Mouse (Mus musculus) embryonic fibroblast, embryonic 13.5 days (primary cell): ENCODE data around the gene Fkbp5. TPM values are rescaled to one million over a fixed set of nuclear protein-coding genes. Genes with fewer than 3 reads are reported as not detected.

ENCODE experiments used
- H3K27ac ChIP-seq: 2 replicates; pipeline ENCODE4 v1.5.1; 2012; ENCODE audit warnings: low read length, control low read depth, inconsistent platforms; ENCODE audit not compliant: insufficient read depth
- H3K4me1 ChIP-seq: 2 replicates; pipeline ENCODE4 v1.6.1; 2011; ENCODE audit warnings: low read length; ENCODE audit not compliant: control insufficient read depth, insufficient read depth
- H3K4me3 ChIP-seq: 2 replicates; pipeline ENCODE4 v1.5.1; 2011; ENCODE audit warnings: mild to moderate bottlenecking, control low read depth, low read length; ENCODE audit not compliant: insufficient read depth
- CTCF ChIP-seq: IDR thresholded peaks from 2 replicates; pipeline ENCODE4 v1.5.1; 2011; ENCODE audit warnings: mild to moderate bottlenecking, control low read depth, low read length, moderate library complexity, borderline replicate concordance; ENCODE audit not compliant: insufficient read depth
- POLR2A ChIP-seq: IDR thresholded peaks from 2 replicates; pipeline ENCODE4 v1.6.1; 2011; ENCODE audit warnings: low read depth, mild to moderate bottlenecking, control low read depth, low read length, moderate library complexity
- polyA plus RNA-seq: library from polyadenylated mRNA; stranded (reverse); fragments of >200 nt; gene quantifications from 2 replicates; pipeline ENCODE4 v1.2.4, GENCODE M21; 2011; ENCODE audit warnings: low read depth; ENCODE audit not compliant: missing spikeins, insufficient read length

Fkbp5 gene
- polyA plus RNA-seq, 1 experiment, result 31.3 TPM

DNA sequence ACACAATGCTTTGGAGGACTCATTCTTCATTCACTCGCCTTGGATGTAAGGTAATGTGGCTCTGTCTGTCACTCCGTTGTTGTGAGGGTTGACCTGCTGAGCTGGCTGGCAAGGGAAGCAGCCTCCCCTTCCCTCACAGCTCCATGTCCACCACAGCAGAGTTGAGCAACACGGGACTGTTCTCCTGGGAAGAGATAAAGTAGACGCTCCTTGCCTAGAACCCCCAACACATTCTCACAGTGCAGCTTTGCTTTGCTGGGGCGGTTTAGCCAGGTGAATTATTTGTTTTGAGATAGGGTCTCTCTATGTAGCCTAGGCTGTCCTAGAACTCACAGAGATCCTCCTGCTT lies 70.5 kb downstream of the Fkbp5 start:
- Histone ChIP-seq H3K4me1 (peaks cover 11% of the 10 kb centered on the region), H3K4me3 (no peak overlapping the region), H3K27ac (no peak overlapping the region)
- TF ChIP-seq POLR2A (no peak), CTCF (no peak)

DNA sequence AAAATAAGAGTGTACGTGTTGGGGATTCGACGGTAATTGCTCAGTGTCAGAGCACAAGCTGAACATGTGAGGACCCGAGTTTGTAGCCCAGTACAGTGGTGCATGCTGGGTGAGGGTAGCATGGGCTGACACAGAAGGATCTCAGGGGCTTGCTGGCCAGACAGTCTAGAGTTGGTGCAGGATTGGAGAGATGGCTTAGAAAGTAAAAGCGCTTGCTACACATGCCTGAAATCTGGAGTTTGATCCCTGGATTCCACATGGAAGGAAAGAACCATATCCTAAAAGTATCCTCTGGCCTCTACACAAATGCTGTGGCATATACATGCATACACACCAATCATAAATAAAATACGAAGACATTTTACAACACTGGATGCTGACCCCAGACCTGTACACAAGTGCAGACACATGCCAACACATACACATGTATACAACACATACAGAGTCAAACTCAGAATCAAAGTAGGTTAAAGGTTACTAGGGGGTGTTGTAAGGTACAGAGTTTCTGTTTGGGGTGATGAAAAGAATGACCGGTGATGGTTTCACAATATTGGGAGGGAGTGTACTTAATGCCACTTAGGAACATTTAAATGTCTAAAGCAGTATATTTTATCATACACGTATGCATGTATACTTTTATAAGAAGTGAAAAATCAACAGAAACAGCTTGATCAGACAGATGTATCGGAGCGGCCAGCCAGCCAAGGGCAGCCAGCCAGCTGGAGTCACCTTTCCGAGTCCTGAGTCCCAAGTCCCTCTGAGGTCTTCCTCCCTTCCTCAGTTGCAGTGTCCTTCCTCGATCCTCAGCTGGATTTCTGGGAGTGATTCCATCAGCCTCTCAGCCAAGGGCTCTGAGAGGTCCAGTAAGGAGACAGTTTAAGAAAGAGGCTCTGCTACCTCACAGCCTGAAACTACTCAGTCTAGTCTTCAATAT lies 71.2 kb downstream of the Fkbp5 start:
- TF ChIP-seq CTCF, result no peak
- TF ChIP-seq POLR2A, result no peak
- no peak overlapping the region for H3K4me3 ChIP-seq
- H3K4me1 ChIP-seq, result peaks cover 11% of the 10 kb centered on the region

DNA sequence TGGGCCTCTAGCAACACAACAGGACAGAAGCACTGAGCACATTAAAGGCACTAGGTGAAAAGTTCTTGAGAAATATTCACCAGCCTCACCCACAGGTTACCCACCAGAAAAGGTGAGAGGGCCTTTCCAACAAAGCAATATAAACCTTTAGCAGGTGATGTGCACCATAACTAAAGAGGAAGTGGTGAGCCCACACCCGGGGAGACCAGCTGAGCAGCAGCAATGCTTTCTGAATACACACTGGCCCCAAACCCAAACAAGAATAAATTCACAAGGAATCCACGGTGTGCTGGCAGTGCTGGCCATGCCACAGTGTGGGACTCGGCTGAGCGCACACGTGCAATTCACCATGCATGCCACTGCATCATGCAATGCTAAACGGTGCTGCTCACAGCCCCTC lies 74.7 kb downstream of the Fkbp5 start:
- Histone ChIP-seq H3K4me1 (0 out of 2 replicates have a peak, but pooled peaks cover 4% of the 10 kb centered on the region), H3K4me3 (no peak overlapping the region), H3K27ac (no peak overlapping the region)
- TF ChIP-seq CTCF, result no peak
- no peak for TF ChIP-seq POLR2A

More for the DNA sequence above, 71.2 kb downstream of the Fkbp5 start:
- H3K27ac ChIP-seq, result no peak overlapping the region

DNA sequence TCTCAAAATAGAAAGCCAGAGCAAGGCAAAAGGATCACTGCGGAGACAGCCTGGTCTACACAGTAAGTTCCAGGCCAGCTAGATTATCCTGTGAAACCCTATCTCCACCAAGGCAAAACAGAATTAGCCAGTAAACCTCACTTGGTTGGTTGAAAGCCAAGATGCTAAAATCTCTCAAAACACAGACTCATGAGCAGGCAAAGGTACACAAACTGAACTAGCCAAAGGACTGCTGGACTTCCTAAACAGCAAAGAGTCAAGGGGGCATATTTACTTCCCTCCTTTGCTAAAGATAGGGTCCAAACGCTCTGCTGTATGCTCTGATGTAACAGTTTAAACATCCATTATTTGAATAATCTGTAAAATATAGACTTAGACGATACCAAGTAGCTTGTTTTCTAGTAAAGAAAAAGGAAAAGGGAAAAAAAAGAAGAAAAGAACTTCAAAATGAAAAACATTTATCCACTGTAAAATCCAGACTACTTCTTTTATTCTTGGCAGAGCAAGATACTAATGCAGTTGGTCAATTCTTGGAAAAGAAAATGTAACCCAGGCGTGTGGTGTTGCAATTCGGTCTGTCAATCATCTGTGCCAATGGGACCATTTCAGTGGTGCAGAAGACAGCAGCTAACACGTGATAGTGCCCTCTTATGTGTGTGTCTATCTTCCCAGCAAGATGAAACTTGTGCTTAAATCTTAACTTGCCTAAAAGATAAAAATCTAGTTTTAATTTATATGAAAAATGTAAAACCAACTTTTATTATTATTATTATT lies 78.8 kb downstream of the Fkbp5 start:
- no peak overlapping the region for H3K27ac ChIP-seq
- TF ChIP-seq POLR2A, result no peak
- no peak for TF ChIP-seq CTCF

GRCm38 (mm10) chr17:28437938-28438337 lies 79.4 kb downstream of the Fkbp5 start:
- Histone ChIP-seq H3K4me3 (no peak overlapping the region), H3K4me1 (no peaks in the 10 kb centered on the region), H3K27ac (no peak overlapping the region)
- TF ChIP-seq CTCF (no peak), POLR2A (no peak)

More for the DNA sequence above, 78.8 kb downstream of the Fkbp5 start:
- Histone ChIP-seq H3K4me1 (no peaks in the 10 kb centered on the region), H3K4me3 (no peak overlapping the region)

- Histone ChIP-seq H3K4me3 (no peak overlapping the region), H3K27ac (no peak overlapping the region), H3K4me1 (peaks cover 4% of the 10 kb centered on the region; the same call in 1 of the 2 replicates)
- TF ChIP-seq CTCF (no peak), POLR2A (no peak)
These were observed 82.3 kb downstream of the Fkbp5 start for GRCm38 (mm10) chr17:28434921-28435485.

GRCm38 (mm10) chr17:28433029-28433428 lies 84.3 kb downstream of the Fkbp5 start:
- Histone ChIP-seq H3K4me3 (no peak overlapping the region), H3K27ac (no peak overlapping the region), H3K4me1 (peaks cover 9% of the 10 kb centered on the region)
- TF ChIP-seq POLR2A (no peak), CTCF (no peak)

DNA sequence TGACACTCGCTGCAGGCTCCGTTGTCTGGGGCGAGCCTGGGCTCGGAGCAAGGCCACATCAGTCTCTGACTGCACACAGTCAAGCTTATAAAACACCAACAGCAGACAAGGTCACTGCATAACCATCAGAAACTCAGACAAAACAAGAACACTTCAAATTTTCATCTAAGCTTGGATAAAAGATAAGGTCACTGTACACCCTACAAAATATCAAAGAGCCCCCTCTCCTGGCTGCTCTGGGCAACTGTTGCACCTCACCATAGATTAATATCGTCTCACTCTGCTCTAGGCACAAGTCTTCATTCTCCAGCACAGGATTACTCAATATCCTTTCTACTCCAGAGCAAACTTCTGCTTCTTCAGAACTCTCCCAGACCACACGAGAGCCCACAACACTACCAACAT lies 85.4 kb downstream of the Fkbp5 start:
- no peak for TF ChIP-seq POLR2A
- TF ChIP-seq CTCF, result no peak
- Histone ChIP-seq H3K4me1 (peaks cover 9% of the 10 kb centered on the region), H3K4me3 (no peak overlapping the region), H3K27ac (no peak overlapping the region)

- no peak overlapping the region for H3K27ac ChIP-seq
- TF ChIP-seq CTCF (no peak), POLR2A (no peak)
- no peak overlapping the region for H3K4me3 ChIP-seq
- H3K4me1 ChIP-seq, result peaks cover 9% of the 10 kb centered on the region
These were observed 86.3 kb downstream of the Fkbp5 start for GRCm38 (mm10) chr17:28431038-28431437.
